Mouse (Mus musculus): ENCODE measurements at regions not wholly inside any gene's neighbourhood (a gene's known extent, or its start where the extent isn't known, plus 50 kb on each side); places are given as distances from the start of the nearest gene placed in this dataset.

- no peak for TF ChIP-seq CTCF (IDR thresholded peaks at IDR 0.05; ENCODE audit: low read depth, low read length)
- TF ChIP-seq TAL1 (conservative IDR thresholded peaks at IDR 0.05; ENCODE audit: low read depth, low read length), result no peak
- TF ChIP-seq POLR2AphosphoS5 (IDR thresholded peaks at IDR 0.05; ENCODE audit: insufficient replicate concordance, low read depth, low read length), result no peak
- TF ChIP-seq GATA2 (IDR thresholded peaks at IDR 0.05; ENCODE audit: borderline replicate concordance, low read depth, low read length), result no peak
- no peak for TF ChIP-seq GATA1 (IDR thresholded peaks at IDR 0.05; ENCODE audit: borderline replicate concordance, low read length)
- no peak for DNase-seq (ENCODE audit: low spot score)
- Histone ChIP-seq H3K4me3 (ENCODE audit: low read depth, low read length) (no peak overlapping the region), H3K9me3 (replicated peaks) (peaks cover 26% of the 10 kb centered on the region), H3K4me1 (ENCODE audit: insufficient read depth, low read depth, low read length) (no peaks in the 10 kb centered on the region), H3K27me3 (ENCODE audit: insufficient read depth, low read length) (no peaks in the 10 kb centered on the region), H3K36me3 (replicated peaks) (no peaks in the 10 kb centered on the region)
- ATAC-seq (ENCODE audit: extremely low read depth, insufficient number of reproducible peaks, low FRiP score, poor library complexity, severe bottlenecking), result no peak
These were observed 498.9 kb downstream of the Olfm4 start for GRCm38 (mm10) chr14:80482771-80483170.

GRCm38 (mm10) chr14:80484256-80484655 is 500.4 kb downstream of the Olfm4 start:
- Histone ChIP-seq H3K36me3 (replicated peaks) (no peaks in the 10 kb centered on the region), H3K27me3 (ENCODE audit: insufficient read depth, low read length) (no peaks in the 10 kb centered on the region), H3K4me1 (ENCODE audit: insufficient read depth, low read depth, low read length) (no peaks in the 10 kb centered on the region), H3K4me3 (ENCODE audit: low read depth, low read length) (no peak overlapping the region), H3K9me3 (replicated peaks) (peaks cover 28% of the 10 kb centered on the region)
- ATAC-seq (ENCODE audit: extremely low read depth, insufficient number of reproducible peaks, low FRiP score, poor library complexity, severe bottlenecking) (no peak), DNase-seq (ENCODE audit: low spot score) (no peak)
- TF ChIP-seq GATA1 (IDR thresholded peaks at IDR 0.05; ENCODE audit: borderline replicate concordance, low read length) (no peak), CTCF (IDR thresholded peaks at IDR 0.05; ENCODE audit: low read depth, low read length) (no peak), GATA2 (IDR thresholded peaks at IDR 0.05; ENCODE audit: borderline replicate concordance, low read depth, low read length) (no peak), TAL1 (conservative IDR thresholded peaks at IDR 0.05; ENCODE audit: low read depth, low read length) (no peak), POLR2AphosphoS5 (IDR thresholded peaks at IDR 0.05; ENCODE audit: insufficient replicate concordance, low read depth, low read length) (no peak)

- no peaks in the 10 kb centered on the region for H3K36me3 ChIP-seq (replicated peaks)
- no peaks in the 10 kb centered on the region for H3K4me1 ChIP-seq (ENCODE audit: insufficient read depth, low read depth, low read length)
- peaks cover 36% of the 10 kb centered on the region for H3K9me3 ChIP-seq (replicated peaks)
- no peak overlapping the region for H3K4me3 ChIP-seq (ENCODE audit: low read depth, low read length)
- DNase-seq (ENCODE audit: low spot score), result no peak
- ATAC-seq (ENCODE audit: extremely low read depth, insufficient number of reproducible peaks, low FRiP score, poor library complexity, severe bottlenecking), result no peak
- TF ChIP-seq TAL1 (conservative IDR thresholded peaks at IDR 0.05; ENCODE audit: low read depth, low read length), result no peak
- TF ChIP-seq GATA1 (IDR thresholded peaks at IDR 0.05; ENCODE audit: borderline replicate concordance, low read length), result no peak
- TF ChIP-seq GATA2 (IDR thresholded peaks at IDR 0.05; ENCODE audit: borderline replicate concordance, low read depth, low read length), result no peak
- no peak for TF ChIP-seq CTCF (IDR thresholded peaks at IDR 0.05; ENCODE audit: low read depth, low read length)
- no peak for TF ChIP-seq POLR2AphosphoS5 (IDR thresholded peaks at IDR 0.05; ENCODE audit: insufficient replicate concordance, low read depth, low read length)
- no peaks in the 10 kb centered on the region for H3K27me3 ChIP-seq (ENCODE audit: insufficient read depth, low read length)
These were observed 501.3 kb downstream of the Olfm4 start for GRCm38 (mm10) chr14:80485149-80485548.

- Histone ChIP-seq H3K4me3 (ENCODE audit: low read depth, low read length) (no peak overlapping the region), H3K27me3 (ENCODE audit: insufficient read depth, low read length) (no peaks in the 10 kb centered on the region), H3K4me1 (ENCODE audit: insufficient read depth, low read depth, low read length) (no peaks in the 10 kb centered on the region), H3K36me3 (replicated peaks) (no peaks in the 10 kb centered on the region), H3K9me3 (replicated peaks) (peaks cover 41% of the 10 kb centered on the region)
- TF ChIP-seq GATA1 (IDR thresholded peaks at IDR 0.05; ENCODE audit: borderline replicate concordance, low read length) (no peak), TAL1 (conservative IDR thresholded peaks at IDR 0.05; ENCODE audit: low read depth, low read length) (no peak), POLR2AphosphoS5 (IDR thresholded peaks at IDR 0.05; ENCODE audit: insufficient replicate concordance, low read depth, low read length) (no peak)
- ATAC-seq (ENCODE audit: extremely low read depth, insufficient number of reproducible peaks, low FRiP score, poor library complexity, severe bottlenecking), result no peak
- DNase-seq (ENCODE audit: low spot score), result no peak
These were observed 502.7 kb downstream of the Olfm4 start for GRCm38 (mm10) chr14:80486605-80487004.

- DNase-seq (ENCODE audit: low spot score) (no peak), ATAC-seq (ENCODE audit: extremely low read depth, insufficient number of reproducible peaks, low FRiP score, poor library complexity, severe bottlenecking) (no peak)
- Histone ChIP-seq H3K36me3 (replicated peaks) (no peaks in the 10 kb centered on the region), H3K27me3 (ENCODE audit: insufficient read depth, low read length) (no peaks in the 10 kb centered on the region), H3K4me3 (ENCODE audit: low read depth, low read length) (no peak overlapping the region), H3K9me3 (replicated peaks) (peaks cover 46% of the 10 kb centered on the region), H3K4me1 (ENCODE audit: insufficient read depth, low read depth, low read length) (no peaks in the 10 kb centered on the region)
- no peak for TF ChIP-seq CTCF (IDR thresholded peaks at IDR 0.05; ENCODE audit: low read depth, low read length)
- no peak for TF ChIP-seq POLR2AphosphoS5 (IDR thresholded peaks at IDR 0.05; ENCODE audit: insufficient replicate concordance, low read depth, low read length)
- TF ChIP-seq TAL1 (conservative IDR thresholded peaks at IDR 0.05; ENCODE audit: low read depth, low read length), result no peak
- no peak for TF ChIP-seq GATA1 (IDR thresholded peaks at IDR 0.05; ENCODE audit: borderline replicate concordance, low read length)
- TF ChIP-seq GATA2 (IDR thresholded peaks at IDR 0.05; ENCODE audit: borderline replicate concordance, low read depth, low read length), result no peak
These were observed 508.4 kb downstream of the Olfm4 start for GRCm38 (mm10) chr14:80492043-80492900.

- H3K27me3 ChIP-seq (ENCODE audit: insufficient read depth, low read length), result no peaks in the 10 kb centered on the region
- no peaks in the 10 kb centered on the region for H3K4me1 ChIP-seq (ENCODE audit: insufficient read depth, low read depth, low read length)
- H3K9me3 ChIP-seq (replicated peaks), result peaks cover 41% of the 10 kb centered on the region
- no peaks in the 10 kb centered on the region for H3K36me3 ChIP-seq (replicated peaks)
- ATAC-seq (ENCODE audit: extremely low read depth, insufficient number of reproducible peaks, low FRiP score, poor library complexity, severe bottlenecking), result no peak
- TF ChIP-seq GATA1 (IDR thresholded peaks at IDR 0.05; ENCODE audit: borderline replicate concordance, low read length) (no peak), TAL1 (conservative IDR thresholded peaks at IDR 0.05; ENCODE audit: low read depth, low read length) (no peak), GATA2 (IDR thresholded peaks at IDR 0.05; ENCODE audit: borderline replicate concordance, low read depth, low read length) (no peak), CTCF (IDR thresholded peaks at IDR 0.05; ENCODE audit: low read depth, low read length) (no peak), POLR2AphosphoS5 (IDR thresholded peaks at IDR 0.05; ENCODE audit: insufficient replicate concordance, low read depth, low read length) (no peak)
- DNase-seq (ENCODE audit: low spot score), result no peak
- no peak overlapping the region for H3K4me3 ChIP-seq (ENCODE audit: low read depth, low read length)
These were observed 509.0 kb downstream of the Olfm4 start for GRCm38 (mm10) chr14:80492901-80493279.
